Mouse (Mus musculus) hindbrain, embryonic 14.5 days (tissue): ENCODE measurements at regions not wholly inside any gene's neighbourhood (a gene's known extent, or its start where the extent isn't known, plus 50 kb on each side); places are given as distances from the start of the nearest gene placed in this dataset.

Source experiments
- ATAC-seq: fragments of 200-750 bp; cut with Nextera tagmentation; 2 replicates; pipeline ENCODE4 v1.8.0; 2017; ENCODE audit warnings: moderate number of reproducible peaks, mild to moderate bottlenecking, moderate TSS enrichment, moderate library complexity; ENCODE audit not compliant: low FRiP score
- DNase-seq: peaks from one replicate; pipeline ENCODE4 v3.0.0-alpha.2; 2015; ENCODE audit warnings: low spot score
- H3K27ac ChIP-seq: fragments of 300-500 bp; sonication (generic); 2 replicates; pipeline ENCODE4 v1.5.1; 2014; ENCODE audit warnings: mild to moderate bottlenecking, moderate library complexity
- H3K27me3 ChIP-seq: fragments of 300-500 bp; sonication (generic); 2 replicates; pipeline ENCODE4 v1.6.1; 2014; ENCODE audit warnings: mild to moderate bottlenecking, low read length, mixed read lengths; ENCODE audit not compliant: control insufficient read depth, insufficient read depth
- H3K36me3 ChIP-seq: fragments of 300-500 bp; sonication (generic); replicated peaks from 2 replicates; pipeline ENCODE4 v1.6.1; 2014; ENCODE audit not compliant: control insufficient read depth, insufficient read depth
- H3K4me1 ChIP-seq: fragments of 300-500 bp; sonication (generic); replicated peaks from 2 replicates; pipeline ENCODE4 v1.6.1; 2014; ENCODE audit warnings: antibody characterized with exemption, low read length, mixed read lengths; ENCODE audit not compliant: control insufficient read depth, insufficient read depth
- H3K4me2 ChIP-seq: fragments of 300-500 bp; sonication (generic); replicated peaks from 2 replicates; pipeline ENCODE4 v1.6.1; 2014; ENCODE audit warnings: mild to moderate bottlenecking, moderate library complexity
- H3K4me3 ChIP-seq: fragments of 300-500 bp; sonication (generic); replicated peaks from 2 replicates; pipeline ENCODE4 v1.5.1; 2014; ENCODE audit warnings: mild to moderate bottlenecking, low read length
- H3K9ac ChIP-seq: fragments of 300-500 bp; sonication (generic); 2 replicates; pipeline ENCODE4 v1.6.1; 2014
- H3K9me3 ChIP-seq: fragments of 300-500 bp; sonication (generic); 2 replicates; pipeline ENCODE4 v1.6.1; 2016; ENCODE audit warnings: low read length; ENCODE audit not compliant: control insufficient read depth
- WGBS: fragments of 180-500 bp; shearing (Covaris S2); extraction: QIAGEN DNeasy Blood & Tissue Kit; methylation state at CpG from one replicate; pipeline ENCODE4 v1.1.7; 2014; 5-methylcytosine and 5-hydroxymethylcytosine counted together

- H3K27me3 ChIP-seq, result no peaks in the 10 kb centered on the region
- no peak overlapping the region for H3K9ac ChIP-seq
- H3K4me3 ChIP-seq, result no peak overlapping the region
- H3K27ac ChIP-seq, result no peak overlapping the region
- H3K4me2 ChIP-seq, result no peak overlapping the region
- no peak for DNase-seq
- WGBS, result 50% methylated on average over 7 of the region's 7 CpGs
- peaks cover 22% of the 10 kb centered on the region for H3K4me1 ChIP-seq
- no peak for ATAC-seq
- no peaks in the 10 kb centered on the region for H3K36me3 ChIP-seq
- H3K9me3 ChIP-seq, result no peaks in the 10 kb centered on the region
Measured at GRCm38 (mm10) chr11:43349564-43349963, 76.5 kb downstream of the Pttg1 start.

GRCm38 (mm10) chr11:43348571-43348970 is 77.5 kb downstream of the Pttg1 start:
- H3K27me3 ChIP-seq, result no peaks in the 10 kb centered on the region
- H3K27ac ChIP-seq, result no peak overlapping the region
- H3K4me3 ChIP-seq, result no peak overlapping the region
- DNase-seq (peak; percentile 93), ATAC-seq (peak; percentile 74; the same call in 1 of the 2 replicates)
- WGBS, result 20% methylated on average over 4 of the region's 4 CpGs
- no peaks in the 10 kb centered on the region for H3K36me3 ChIP-seq
- H3K9me3 ChIP-seq, result no peaks in the 10 kb centered on the region
- no peak overlapping the region for H3K9ac ChIP-seq
- peaks cover 22% of the 10 kb centered on the region for H3K4me1 ChIP-seq
- H3K4me2 ChIP-seq, result no peak overlapping the region

GRCm38 (mm10) chr11:43346489-43346888 is 79.6 kb downstream of the Pttg1 start:
- Histone ChIP-seq H3K27me3 (no peaks in the 10 kb centered on the region), H3K36me3 (no peaks in the 10 kb centered on the region), H3K4me3 (no peak overlapping the region), H3K27ac (no peak overlapping the region), H3K9me3 (no peaks in the 10 kb centered on the region), H3K4me2 (no peak overlapping the region), H3K9ac (no peak overlapping the region), H3K4me1 (peaks cover 22% of the 10 kb centered on the region)
- 95% methylated on average over 9 of the region's 9 CpGs for WGBS
- no peak for ATAC-seq
- no peak for DNase-seq

- Histone ChIP-seq H3K36me3 (no peaks in the 10 kb centered on the region), H3K4me1 (peaks cover 12% of the 10 kb centered on the region; the same call in 1 of the 2 replicates), H3K9me3 (no peaks in the 10 kb centered on the region), H3K9ac (peak overlapping the region; percentile 12; the same call in 1 of the 2 replicates), H3K4me3 (no peak overlapping the region), H3K27me3 (no peaks in the 10 kb centered on the region), H3K27ac (no peak overlapping the region; the same call in 1 of the 2 replicates), H3K4me2 (0 out of 2 replicates have a peak overlapping the region, but pooled peaks have one; percentile 10)
- DNase-seq, result no peak
- 0 out of 2 replicates have a peak, but pooled peaks have one; percentile 32 for ATAC-seq
- WGBS, result 33% methylated on average over 14 of the region's 14 CpGs
Measured at GRCm38 (mm10) chr11:43344767-43345561, 81.1 kb downstream of the Pttg1 start.

GRCm38 (mm10) chr11:43343574-43343973 is 82.5 kb downstream of the Pttg1 start:
- H3K27ac ChIP-seq, result no peak overlapping the region
- no peak overlapping the region for H3K4me3 ChIP-seq
- DNase-seq, result no peak
- no peak overlapping the region for H3K9ac ChIP-seq
- no peaks in the 10 kb centered on the region for H3K9me3 ChIP-seq
- H3K27me3 ChIP-seq, result no peaks in the 10 kb centered on the region
- no peak overlapping the region for H3K4me2 ChIP-seq
- WGBS, result 81% methylated on average over 5 of the region's 5 CpGs
- H3K36me3 ChIP-seq, result no peaks in the 10 kb centered on the region
- H3K4me1 ChIP-seq, result peaks cover 7% of the 10 kb centered on the region; the same call in 1 of the 2 replicates
- no peak for ATAC-seq

- ATAC-seq, result 0 out of 2 replicates have a peak, but pooled peaks have one; percentile 31
- Histone ChIP-seq H3K4me2 (no peak overlapping the region), H3K9ac (no peak overlapping the region), H3K9me3 (no peaks in the 10 kb centered on the region), H3K36me3 (no peaks in the 10 kb centered on the region), H3K27me3 (no peaks in the 10 kb centered on the region), H3K4me1 (no peaks in the 10 kb centered on the region), H3K4me3 (no peak overlapping the region), H3K27ac (no peak overlapping the region)
- 75% methylated on average over 2 of the region's 2 CpGs for WGBS
- no peak for DNase-seq
Measured at GRCm38 (mm10) chr11:43338377-43338993, 87.6 kb downstream of the Pttg1 start.

- ATAC-seq, result no peak
- WGBS, result 53% methylated on average over 7 of the region's 7 CpGs
Measured at GRCm38 (mm10) chr11:43335668-43336265, 90.3 kb downstream of the Pttg1 start.

GRCm38 (mm10) chr11:43333547-43333946 is 92.5 kb downstream of the Pttg1 start:
- 68% methylated on average over 4 of the region's 4 CpGs for WGBS
- ATAC-seq (no peak), DNase-seq (no peak)
- Histone ChIP-seq H3K27ac (no peak overlapping the region), H3K27me3 (no peaks in the 10 kb centered on the region), H3K4me1 (no peaks in the 10 kb centered on the region), H3K4me3 (no peak overlapping the region), H3K36me3 (no peaks in the 10 kb centered on the region), H3K9me3 (no peaks in the 10 kb centered on the region), H3K4me2 (no peak overlapping the region), H3K9ac (no peak overlapping the region)

More at GRCm38 (mm10) chr11:43335668-43336265, 90.3 kb downstream of the Pttg1 start:
- Histone ChIP-seq H3K27me3 (no peaks in the 10 kb centered on the region), H3K4me2 (no peak overlapping the region), H3K36me3 (no peaks in the 10 kb centered on the region), H3K4me1 (no peaks in the 10 kb centered on the region), H3K4me3 (no peak overlapping the region), H3K9me3 (no peaks in the 10 kb centered on the region), H3K27ac (no peak overlapping the region), H3K9ac (no peak overlapping the region)
- no peak for DNase-seq

- Histone ChIP-seq H3K36me3 (no peaks in the 10 kb centered on the region), H3K4me2 (no peak overlapping the region)
- 87% methylated on average over 4 of the region's 4 CpGs for WGBS
Measured at GRCm38 (mm10) chr11:43313996-43314395, 112.1 kb downstream of the Pttg1 start.

More at GRCm38 (mm10) chr11:43313996-43314395, 112.1 kb downstream of the Pttg1 start:
- DNase-seq, result no peak
- no peaks in the 10 kb centered on the region for H3K9me3 ChIP-seq
- H3K4me1 ChIP-seq, result no peaks in the 10 kb centered on the region
- no peak overlapping the region for H3K27ac ChIP-seq
- H3K4me3 ChIP-seq, result no peak overlapping the region
- no peaks in the 10 kb centered on the region for H3K27me3 ChIP-seq
- H3K9ac ChIP-seq, result no peak overlapping the region
- ATAC-seq, result no peak
